Mouse (Mus musculus): ENCODE results near the gene Cntn1. TPM values are rescaled to one million over a fixed set of nuclear protein-coding genes. Genes with fewer than 3 reads are reported as not detected.
A peak's percentile ranks its signal among the peaks of the same experiment; 100 is the strongest.

The Cntn1 gene
- polyA plus RNA-seq, 1 experiment from 2014 or later: 2.3 TPM

DNA sequence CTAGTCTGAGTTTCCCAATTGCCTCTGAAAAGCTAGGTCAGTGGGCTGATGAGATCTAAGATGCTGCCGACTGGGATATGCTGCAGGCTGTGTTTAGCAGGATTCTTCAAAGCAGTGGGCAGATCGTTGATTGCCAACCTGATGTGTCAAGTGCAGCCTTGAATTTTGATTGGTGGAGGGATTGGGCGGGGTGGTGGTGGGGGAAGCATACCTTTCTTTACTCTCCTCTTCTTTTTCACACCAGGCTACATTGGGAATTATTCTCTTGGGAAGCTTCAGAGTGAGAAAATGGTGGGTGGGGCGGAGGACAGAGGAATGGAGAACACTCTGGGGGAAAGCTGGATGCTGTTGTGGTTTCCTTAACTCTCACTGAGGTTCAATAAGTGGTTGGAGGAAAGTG is 2.9 kb upstream of the Cntn1 start:
- no peaks in the 10 kb centered on the region for H3K36me3 ChIP-seq (ENCODE audit: control insufficient read depth, insufficient read depth)
- H3K4me1 ChIP-seq (replicated peaks; ENCODE audit: control insufficient read depth, insufficient read depth, low read length): no peaks in the 10 kb centered on the region
- no peaks in the 10 kb centered on the region for H3K9me3 ChIP-seq (ENCODE audit: control insufficient read depth)
- WGBS: 58% methylated on average over 4 of the region's 4 CpGs
- no peak overlapping the region for H3K27ac ChIP-seq (ENCODE audit: low read depth, low read length)
- H3K9ac ChIP-seq (ENCODE audit: low read depth, low read length): no peak overlapping the region
- no peak for ATAC-seq
- TF ChIP-seq CTCF (IDR thresholded peaks at IDR 0.05; ENCODE audit: low read depth): no peak
- H3K4me2 ChIP-seq (replicated peaks; ENCODE audit: low read depth): no peak overlapping the region
- no peak overlapping the region for H3K4me3 ChIP-seq (ENCODE audit: low read depth, low read length)
- peaks cover 10% of the 10 kb centered on the region; the same call in 1 of the 2 replicates for H3K27me3 ChIP-seq (replicated peaks; ENCODE audit: control insufficient read depth, insufficient read depth, low read length)

DNA sequence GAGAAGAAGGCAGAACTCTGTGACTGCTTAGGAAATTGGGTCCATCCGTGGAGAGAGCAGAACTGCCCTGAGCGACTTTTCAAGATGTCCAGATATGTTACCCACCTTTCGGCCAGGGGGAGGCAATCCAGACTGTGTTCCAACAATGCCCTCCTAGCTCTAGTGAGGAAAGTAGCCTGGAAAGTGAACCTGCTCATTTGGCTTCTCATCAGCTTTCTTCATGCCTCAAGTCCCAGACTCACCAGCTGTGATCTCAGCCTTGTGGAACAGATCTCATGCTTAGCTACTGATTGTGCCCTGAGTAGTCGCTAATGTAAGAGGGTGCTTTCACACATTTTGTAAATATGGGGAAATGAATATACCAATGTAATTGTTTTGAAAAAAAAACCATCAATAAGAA is 2.4 kb upstream of the Cntn1 start:
- ATAC-seq: no peak
- no peak overlapping the region for H3K4me3 ChIP-seq (ENCODE audit: low read depth, low read length)
- no peak overlapping the region for H3K4me2 ChIP-seq (replicated peaks; ENCODE audit: low read depth)
- peaks cover 10% of the 10 kb centered on the region; the same call in 1 of the 2 replicates for H3K27me3 ChIP-seq (replicated peaks; ENCODE audit: control insufficient read depth, insufficient read depth, low read length)
- no peaks in the 10 kb centered on the region for H3K4me1 ChIP-seq (replicated peaks; ENCODE audit: control insufficient read depth, insufficient read depth, low read length)
- WGBS: 80% methylated on average over 4 of the region's 4 CpGs
- H3K27ac ChIP-seq (ENCODE audit: low read depth, low read length): no peak overlapping the region
- H3K9me3 ChIP-seq (ENCODE audit: control insufficient read depth): no peaks in the 10 kb centered on the region
- no peak for TF ChIP-seq CTCF (IDR thresholded peaks at IDR 0.05; ENCODE audit: low read depth)
- H3K36me3 ChIP-seq (ENCODE audit: control insufficient read depth, insufficient read depth): no peaks in the 10 kb centered on the region
- no peak overlapping the region for H3K9ac ChIP-seq (ENCODE audit: low read depth, low read length)

DNA sequence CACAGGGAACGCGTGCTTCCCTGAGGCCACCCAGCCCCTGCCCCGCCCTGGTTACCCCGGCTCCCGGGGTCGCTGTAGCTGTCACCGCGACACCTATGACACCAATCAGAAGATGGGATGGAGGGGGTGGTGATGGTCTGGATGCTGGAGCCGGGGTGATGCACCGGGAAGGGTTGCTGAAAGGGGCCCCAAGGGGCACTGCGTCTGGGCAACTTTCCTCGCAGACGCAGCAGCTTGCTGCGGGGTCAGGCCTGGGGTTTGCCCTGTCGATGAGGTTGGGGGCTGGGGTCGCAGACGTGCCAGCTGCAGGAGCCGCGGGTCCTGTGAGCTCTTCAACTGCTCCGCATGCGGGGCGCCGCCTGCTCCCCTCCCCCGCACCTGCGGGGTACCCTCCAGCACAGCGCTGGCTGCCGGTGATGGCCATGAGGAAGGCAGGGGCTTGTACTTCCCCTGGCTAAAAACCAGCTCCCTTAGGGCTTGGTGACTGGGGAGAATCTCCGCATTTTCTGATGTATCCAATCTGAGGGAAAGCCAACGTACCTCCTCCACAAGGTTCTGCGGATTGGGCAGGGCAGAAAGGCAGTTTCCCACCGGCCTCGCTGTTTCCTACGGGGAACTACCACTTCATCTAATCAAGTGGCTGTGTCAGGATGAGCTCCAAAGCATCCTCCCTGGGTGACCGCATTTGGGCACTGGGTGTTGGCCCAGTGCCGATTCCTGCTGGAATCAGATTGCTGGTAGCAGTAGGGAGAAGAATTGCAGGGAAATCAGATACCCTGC is 578 bp downstream of the Cntn1 start:
- Histone ChIP-seq H3K27ac (ENCODE audit: low read depth, low read length) (no peak overlapping the region), H3K36me3 (ENCODE audit: control insufficient read depth, insufficient read depth) (no peaks in the 10 kb centered on the region), H3K9ac (ENCODE audit: low read depth, low read length) (no peak overlapping the region), H3K27me3 (replicated peaks; ENCODE audit: control insufficient read depth, insufficient read depth, low read length) (peaks cover 10% of the 10 kb centered on the region; the same call in 1 of the 2 replicates), H3K9me3 (ENCODE audit: control insufficient read depth) (no peaks in the 10 kb centered on the region), H3K4me1 (replicated peaks; ENCODE audit: control insufficient read depth, insufficient read depth, low read length) (no peaks in the 10 kb centered on the region), H3K4me2 (replicated peaks; ENCODE audit: low read depth) (peak overlapping the region; percentile 71), H3K4me3 (ENCODE audit: low read depth, low read length) (peak overlapping the region; percentile 39)
- no peak for ATAC-seq
- under 1% methylated on average over 35 of the region's 35 CpGs for WGBS
- TF ChIP-seq CTCF (IDR thresholded peaks at IDR 0.05; ENCODE audit: low read depth): no peak

DNA sequence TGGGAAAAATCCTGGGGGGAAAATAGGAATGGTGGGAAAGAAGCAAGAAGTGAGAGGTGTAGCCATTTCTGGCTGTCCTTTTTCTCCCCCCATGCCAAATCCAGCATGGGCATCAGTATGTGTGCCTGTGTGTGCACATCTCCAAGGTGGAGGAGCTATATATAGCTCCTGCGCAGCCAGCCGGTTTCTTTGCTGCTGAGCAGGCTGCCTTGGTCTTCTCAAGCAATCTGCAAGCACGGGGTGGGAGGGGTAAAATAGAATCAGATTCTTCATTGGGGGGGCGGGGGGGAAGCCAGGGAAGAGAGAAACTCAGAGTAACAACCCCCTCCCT is 1.1 kb downstream of the Cntn1 start:
- no peaks in the 10 kb centered on the region for H3K9me3 ChIP-seq (ENCODE audit: control insufficient read depth)
- TF ChIP-seq CTCF (IDR thresholded peaks at IDR 0.05; ENCODE audit: low read depth): no peak
- no peak overlapping the region for H3K27ac ChIP-seq (ENCODE audit: low read depth, low read length)
- H3K27me3 ChIP-seq (replicated peaks; ENCODE audit: control insufficient read depth, insufficient read depth, low read length): peaks cover 10% of the 10 kb centered on the region; the same call in 1 of the 2 replicates
- H3K4me1 ChIP-seq (replicated peaks; ENCODE audit: control insufficient read depth, insufficient read depth, low read length): no peaks in the 10 kb centered on the region
- ATAC-seq: no peak
- H3K4me2 ChIP-seq (replicated peaks; ENCODE audit: low read depth): 0 out of 2 replicates have a peak overlapping the region, but pooled peaks have one; percentile 71
- H3K9ac ChIP-seq (ENCODE audit: low read depth, low read length): no peak overlapping the region
- WGBS: 22% methylated on average over 4 of the region's 4 CpGs
- H3K36me3 ChIP-seq (ENCODE audit: control insufficient read depth, insufficient read depth): no peaks in the 10 kb centered on the region
- no peak overlapping the region for H3K4me3 ChIP-seq (ENCODE audit: low read depth, low read length)

DNA sequence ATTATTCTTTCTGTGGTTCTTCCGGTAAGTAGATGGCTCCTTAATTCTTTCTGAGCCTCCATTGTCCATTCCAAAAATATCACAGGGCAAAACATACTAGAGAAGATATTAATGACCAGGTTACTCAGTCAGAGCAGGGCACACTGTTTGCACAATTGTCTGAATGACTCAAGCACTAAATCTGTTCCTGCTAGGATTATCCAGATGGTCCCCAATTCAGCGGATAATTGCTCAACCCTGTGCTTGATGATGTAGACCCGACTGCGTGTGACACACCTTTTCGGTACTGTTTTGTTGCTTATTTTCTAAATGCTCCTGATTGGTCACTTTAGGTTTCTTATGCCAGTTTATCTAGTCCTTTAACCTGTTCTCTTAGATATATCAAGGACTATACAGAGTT is 6.6 kb downstream of the Cntn1 start:
- WGBS: 88% methylated on average over 5 of the region's 5 CpGs
- Histone ChIP-seq H3K9me3 (ENCODE audit: control insufficient read depth) (no peaks in the 10 kb centered on the region), H3K4me3 (ENCODE audit: low read depth, low read length) (no peak overlapping the region), H3K4me1 (replicated peaks; ENCODE audit: control insufficient read depth, insufficient read depth, low read length) (no peaks in the 10 kb centered on the region), H3K4me2 (replicated peaks; ENCODE audit: low read depth) (no peak overlapping the region), H3K9ac (ENCODE audit: low read depth, low read length) (no peak overlapping the region), H3K27me3 (replicated peaks; ENCODE audit: control insufficient read depth, insufficient read depth, low read length) (no peaks in the 10 kb centered on the region), H3K27ac (ENCODE audit: low read depth, low read length) (no peak overlapping the region), H3K36me3 (ENCODE audit: control insufficient read depth, insufficient read depth) (no peaks in the 10 kb centered on the region)
- no peak for ATAC-seq
- no peak for TF ChIP-seq CTCF (IDR thresholded peaks at IDR 0.05; ENCODE audit: low read depth)

DNA sequence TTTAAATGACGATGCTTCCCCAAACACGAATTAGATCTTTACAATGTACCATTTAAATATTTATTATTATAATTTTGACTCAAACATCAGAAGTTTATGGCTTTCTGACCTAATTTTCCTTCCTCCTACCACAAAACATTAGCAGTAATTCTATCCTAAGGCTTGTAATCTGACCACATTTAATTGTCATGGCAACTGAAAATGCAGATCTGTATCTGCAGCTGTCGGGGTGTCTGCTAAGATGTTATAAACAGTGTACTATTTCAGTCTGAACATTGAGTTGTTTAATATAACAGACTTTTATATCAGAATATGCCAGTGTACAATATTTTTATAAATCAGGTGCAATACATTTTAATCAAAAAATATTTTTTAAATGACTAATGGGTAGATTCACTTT is 10.0 kb downstream of the Cntn1 start:
- H3K4me2 ChIP-seq (replicated peaks; ENCODE audit: low read depth): no peak overlapping the region
- H3K4me1 ChIP-seq (replicated peaks; ENCODE audit: control insufficient read depth, insufficient read depth, low read length): no peaks in the 10 kb centered on the region
- 62% methylated on average over 3 of the region's 3 CpGs for WGBS
- no peak overlapping the region for H3K4me3 ChIP-seq (ENCODE audit: low read depth, low read length)
- ATAC-seq: no peak
- no peaks in the 10 kb centered on the region for H3K9me3 ChIP-seq (ENCODE audit: control insufficient read depth)
- H3K27ac ChIP-seq (ENCODE audit: low read depth, low read length): no peak overlapping the region
- H3K36me3 ChIP-seq (ENCODE audit: control insufficient read depth, insufficient read depth): no peaks in the 10 kb centered on the region
- no peaks in the 10 kb centered on the region for H3K27me3 ChIP-seq (replicated peaks; ENCODE audit: control insufficient read depth, insufficient read depth, low read length)
- H3K9ac ChIP-seq (ENCODE audit: low read depth, low read length): no peak overlapping the region
- TF ChIP-seq CTCF (IDR thresholded peaks at IDR 0.05; ENCODE audit: low read depth): no peak

Measured in intestine, postnatal 0 days (tissue).